Mouse (Mus musculus) neural tube, embryonic 14.5 days (tissue): ENCODE measurements around the gene Zmiz1. TPM values are rescaled to one million over a fixed set of nuclear protein-coding genes. Genes with fewer than 3 reads are reported as not detected.

ENCODE experiments used
- ATAC-seq: fragments of 200-750 bp; cut with Nextera tagmentation; 2 replicates; pipeline ENCODE4 v1.8.0; 2017; ENCODE audit warnings: low read depth, mild to moderate bottlenecking, moderate TSS enrichment, moderate library complexity
- H3K27ac ChIP-seq: fragments of 300-500 bp; sonication (generic); 2 replicates; pipeline ENCODE4 v1.5.1; 2014; ENCODE audit warnings: low read depth, mild to moderate bottlenecking, control low read depth, low read length, moderate library complexity, mixed read lengths
- H3K27me3 ChIP-seq: fragments of 300-500 bp; sonication (generic); 2 replicates; pipeline ENCODE4 v1.6.1; 2014; ENCODE audit warnings: low read length; ENCODE audit not compliant: control insufficient read depth, insufficient read depth
- H3K36me3 ChIP-seq: fragments of 300-500 bp; sonication (generic); 2 replicates; pipeline ENCODE4 v1.6.1; 2014; ENCODE audit warnings: low read length, mixed read lengths; ENCODE audit not compliant: control insufficient read depth, insufficient read depth
- H3K4me1 ChIP-seq: fragments of 300-500 bp; sonication (generic); 2 replicates; pipeline ENCODE4 v1.6.1; 2014; ENCODE audit warnings: low read length; ENCODE audit not compliant: control insufficient read depth, insufficient read depth
- H3K4me2 ChIP-seq: fragments of 300-500 bp; sonication (generic); 2 replicates; pipeline ENCODE4 v1.6.1; 2014; ENCODE audit warnings: mild to moderate bottlenecking, low read depth, low read length, control low read depth
- H3K4me3 ChIP-seq: fragments of 300-500 bp; sonication (generic); 2 replicates; pipeline ENCODE4 v1.5.1; 2014; ENCODE audit warnings: low read depth, low read length, control low read depth, mixed read lengths
- H3K9ac ChIP-seq: fragments of 300-500 bp; sonication (generic); replicated peaks from 2 replicates; pipeline ENCODE4 v1.6.1; 2014; ENCODE audit warnings: low read depth, mild to moderate bottlenecking, control low read depth, low read length, mixed read lengths
- H3K9me3 ChIP-seq: fragments of 300-500 bp; sonication (generic); 2 replicates; pipeline ENCODE4 v1.6.1; 2016; ENCODE audit warnings: low read length; ENCODE audit not compliant: control insufficient read depth
- WGBS: fragments of 180-500 bp; shearing (Covaris S2); extraction: QIAGEN DNeasy Blood & Tissue Kit; methylation state at CpG from one replicate; pipeline ENCODE4 v1.1.7; 2014; 5-methylcytosine and 5-hydroxymethylcytosine counted together
- polyA plus RNA-seq: library from polyadenylated mRNA; unstranded; fragments of >200 nt; fragmentation: Nextera tagmentation; extraction: Ambion mirVana; gene quantifications from 2 replicates; pipeline ENCODE4 v1.2.1, GENCODE M21; 2014

Gene Zmiz1
- polyA plus RNA-seq, 1 experiment from 2014 or later, result 75.0 TPM

GRCm38 (mm10) chr14:25484049-25484448, 25.1 kb downstream of the Zmiz1 start:
- 40% methylated on average over 5 of the region's 5 CpGs for WGBS
- Histone ChIP-seq H3K36me3 (no peaks in the 10 kb centered on the region), H3K4me3 (no peak overlapping the region), H3K9me3 (no peaks in the 10 kb centered on the region), H3K4me2 (no peak overlapping the region), H3K9ac (no peak overlapping the region), H3K27me3 (no peaks in the 10 kb centered on the region), H3K27ac (no peak overlapping the region), H3K4me1 (peaks cover 84% of the 10 kb centered on the region)
- ATAC-seq, result no peak

- ATAC-seq, result no peak
- Histone ChIP-seq H3K27me3 (no peaks in the 10 kb centered on the region), H3K27ac (no peak overlapping the region), H3K9ac (no peak overlapping the region), H3K9me3 (no peaks in the 10 kb centered on the region), H3K4me3 (no peak overlapping the region), H3K4me1 (peaks cover 73% of the 10 kb centered on the region), H3K4me2 (no peak overlapping the region), H3K36me3 (no peaks in the 10 kb centered on the region)
- 71% methylated on average over 2 of the region's 2 CpGs for WGBS
These were observed 27.2 kb downstream of the Zmiz1 start for GRCm38 (mm10) chr14:25486220-25486619.

GRCm38 (mm10) chr14:25486742-25487469, 27.9 kb downstream of the Zmiz1 start:
- Histone ChIP-seq H3K9ac (no peak overlapping the region), H3K27ac (no peak overlapping the region), H3K4me1 (peaks cover 68% of the 10 kb centered on the region), H3K4me2 (no peak overlapping the region), H3K4me3 (no peak overlapping the region), H3K36me3 (no peaks in the 10 kb centered on the region), H3K9me3 (no peaks in the 10 kb centered on the region), H3K27me3 (no peaks in the 10 kb centered on the region)
- 72% methylated on average over 9 of the region's 9 CpGs for WGBS
- ATAC-seq, result no peak

- no peaks in the 10 kb centered on the region for H3K36me3 ChIP-seq
- H3K4me2 ChIP-seq, result no peak overlapping the region
- H3K4me3 ChIP-seq, result no peak overlapping the region
- no peaks in the 10 kb centered on the region for H3K9me3 ChIP-seq
- no peak for ATAC-seq
- WGBS, result 75% methylated on average over 7 of the region's 7 CpGs
- H3K27ac ChIP-seq, result no peak overlapping the region
- H3K9ac ChIP-seq, result no peak overlapping the region
- peaks cover 70% of the 10 kb centered on the region for H3K4me1 ChIP-seq
- no peaks in the 10 kb centered on the region for H3K27me3 ChIP-seq
These were observed 28.5 kb downstream of the Zmiz1 start for GRCm38 (mm10) chr14:25487470-25487955.

GRCm38 (mm10) chr14:25488097-25488613, 29.2 kb downstream of the Zmiz1 start:
- H3K9ac ChIP-seq, result 0 out of 2 replicates have a peak overlapping the region, but pooled peaks have one; percentile 12
- H3K36me3 ChIP-seq, result no peaks in the 10 kb centered on the region
- no peak for ATAC-seq
- no peaks in the 10 kb centered on the region for H3K9me3 ChIP-seq
- H3K27ac ChIP-seq, result peak overlapping the region; percentile 44
- WGBS, result 73% methylated on average over 6 of the region's 6 CpGs
- no peaks in the 10 kb centered on the region for H3K27me3 ChIP-seq
- H3K4me1 ChIP-seq, result peaks cover 70% of the 10 kb centered on the region
- no peak overlapping the region for H3K4me2 ChIP-seq
- no peak overlapping the region for H3K4me3 ChIP-seq

GRCm38 (mm10) chr14:25489336-25490078, 30.5 kb downstream of the Zmiz1 start:
- Histone ChIP-seq H3K4me3 (no peak overlapping the region), H3K36me3 (no peaks in the 10 kb centered on the region), H3K9ac (no peak overlapping the region), H3K4me2 (no peak overlapping the region), H3K27ac (no peak overlapping the region), H3K4me1 (peaks cover 73% of the 10 kb centered on the region), H3K27me3 (no peaks in the 10 kb centered on the region), H3K9me3 (no peaks in the 10 kb centered on the region)
- WGBS, result 70% methylated on average over 6 of the region's 6 CpGs
- ATAC-seq, result no peak

GRCm38 (mm10) chr14:25491961-25492360, 33.0 kb downstream of the Zmiz1 start:
- H3K9ac ChIP-seq, result no peak overlapping the region
- 59% methylated on average over 5 of the region's 5 CpGs for WGBS
- peaks cover 75% of the 10 kb centered on the region for H3K4me1 ChIP-seq
- no peaks in the 10 kb centered on the region for H3K9me3 ChIP-seq
- no peaks in the 10 kb centered on the region for H3K27me3 ChIP-seq
- H3K4me3 ChIP-seq, result no peak overlapping the region
- H3K27ac ChIP-seq, result no peak overlapping the region
- ATAC-seq, result no peak
- no peak overlapping the region for H3K4me2 ChIP-seq
- no peaks in the 10 kb centered on the region for H3K36me3 ChIP-seq

- H3K9me3 ChIP-seq, result no peaks in the 10 kb centered on the region
- H3K27me3 ChIP-seq, result no peaks in the 10 kb centered on the region
- peak overlapping the region; percentile 82 for H3K27ac ChIP-seq
- peak overlapping the region; percentile 34; the same call in 1 of the 2 replicates for H3K9ac ChIP-seq
- 74% methylated on average over 11 of the region's 11 CpGs for WGBS
- H3K4me2 ChIP-seq, result peak overlapping the region; percentile 11; the same call in 1 of the 2 replicates
- peaks cover 77% of the 10 kb centered on the region for H3K4me1 ChIP-seq
- ATAC-seq, result no peak
- no peak overlapping the region for H3K4me3 ChIP-seq
- no peaks in the 10 kb centered on the region for H3K36me3 ChIP-seq
These were observed 33.7 kb downstream of the Zmiz1 start for GRCm38 (mm10) chr14:25492567-25493279.
